Mouse (Mus musculus) liver, adult 2 months (tissue): ENCODE measurements around the gene 1520401A03Rik. TPM values are rescaled to one million over a fixed set of nuclear protein-coding genes. Genes with fewer than 3 reads are reported as not detected.
A peak's percentile ranks its signal among the peaks of the same experiment; 100 is the strongest.

Source experiments
- DNase-seq: peaks from one replicate; pipeline ENCODE4 v3.0.0-alpha.2; 2011; ENCODE audit warnings: low read depth, low spot score; ENCODE audit errors: extremely low read depth
- H3K27ac ChIP-seq: fragments of 200-500 bp; replicated peaks from 2 replicates; pipeline ENCODE4 v1.5.1; 2012; ENCODE audit warnings: low read depth, mild to moderate bottlenecking, control low read depth, inconsistent platforms, low read length; ENCODE audit not compliant: insufficient read depth
- H3K27me3 ChIP-seq: fragments of 200-500 bp; 2 replicates; pipeline ENCODE4 v1.6.1; 2012; ENCODE audit warnings: mild to moderate bottlenecking, moderate library complexity, low read length, inconsistent platforms; ENCODE audit not compliant: control insufficient read depth, insufficient read depth
- H3K36me3 ChIP-seq: fragments of 200-500 bp; 2 replicates; pipeline ENCODE4 v1.6.1; 2012; ENCODE audit warnings: low read length, inconsistent platforms; ENCODE audit not compliant: control insufficient read depth, insufficient read depth
- H3K4me1 ChIP-seq: fragments of 200-500 bp; 2 replicates; pipeline ENCODE4 v1.6.1; 2011; ENCODE audit warnings: low read length; ENCODE audit not compliant: control insufficient read depth, insufficient read depth
- H3K4me3 ChIP-seq: fragments of 200-500 bp; 2 replicates; pipeline ENCODE4 v1.5.1; 2011; ENCODE audit warnings: low read depth, mild to moderate bottlenecking, control low read depth, low read length, moderate library complexity; ENCODE audit not compliant: insufficient read depth
- H3K79me2 ChIP-seq: fragments of 200-500 bp; 2 replicates; pipeline ENCODE4 v1.6.1; 2012; ENCODE audit warnings: inconsistent platforms, mild to moderate bottlenecking, low read length, moderate library complexity; ENCODE audit not compliant: control insufficient read depth, insufficient read depth
- H3K9ac ChIP-seq: fragments of 200-500 bp; 2 replicates; pipeline ENCODE4 v1.6.1; 2012; ENCODE audit warnings: low read depth, mild to moderate bottlenecking, control low read depth, inconsistent platforms, low read length
- CTCF ChIP-seq: fragments of 200-500 bp; IDR thresholded peaks from 2 replicates; pipeline ENCODE4 v1.5.1; 2011; ENCODE audit warnings: low read depth, low read length, control low read depth
- POLR2A ChIP-seq: fragments of 200-500 bp; IDR thresholded peaks from 2 replicates; pipeline ENCODE4 v1.6.1; 2011; ENCODE audit warnings: low read length, control low read depth; ENCODE audit not compliant: insufficient read depth; ENCODE audit errors: extremely low read depth
- WGBS: fragments of 180-500 bp; shearing (Covaris S2); methylation state at CpG from one replicate; pipeline ENCODE4 v1.1.7; 2018; 5-methylcytosine and 5-hydroxymethylcytosine counted together
- polyA plus RNA-seq: library from polyadenylated mRNA; depleted of rRNA; stranded (reverse); fragments of >200 nt; gene quantifications from 2 replicates; pipeline ENCODE4 v1.2.3, GENCODE M21; 2012
- total RNA-seq: library from RNA; depleted of rRNA; stranded (reverse); fragments of >200 nt; gene quantifications from 2 replicates; pipeline ENCODE4 v1.2.3, GENCODE M21; 2014

1520401A03Rik gene
- total and polyA plus RNA-seq, 2 experiments = not detected

- Histone ChIP-seq H3K9ac (no peak overlapping the region), H3K4me1 (peaks cover 2% of the 10 kb centered on the region; the same call in 1 of the 2 replicates), H3K79me2 (no peaks in the 10 kb centered on the region), H3K4me3 (no peak overlapping the region), H3K27ac (no peak overlapping the region), H3K36me3 (no peaks in the 10 kb centered on the region), H3K27me3 (peaks cover 15% of the 10 kb centered on the region)
- DNase-seq = no peak
- 74% methylated on average over 2 of the region's 2 CpGs for WGBS
- TF ChIP-seq POLR2A (no peak), CTCF (no peak)
Measured at GRCm38 (mm10) chr17:23738836-23739201, 16.2 kb upstream of the 1520401A03Rik start.

GRCm38 (mm10) chr17:23737493-23738445 lies 15.2 kb upstream of the 1520401A03Rik start:
- Histone ChIP-seq H3K36me3 (no peaks in the 10 kb centered on the region), H3K4me1 (peaks cover 2% of the 10 kb centered on the region; the same call in 1 of the 2 replicates), H3K79me2 (no peaks in the 10 kb centered on the region), H3K4me3 (no peak overlapping the region), H3K27me3 (peaks cover 12% of the 10 kb centered on the region), H3K27ac (no peak overlapping the region), H3K9ac (no peak overlapping the region)
- WGBS = 94% methylated on average over 15 of the region's 15 CpGs
- no peak for DNase-seq
- TF ChIP-seq POLR2A = no peak
- TF ChIP-seq CTCF = 0 out of 2 replicates have a peak, but pooled peaks have one; percentile 1

- no peak for DNase-seq
- TF ChIP-seq POLR2A (no peak), CTCF (no peak)
- Histone ChIP-seq H3K9ac (no peak overlapping the region), H3K27ac (no peak overlapping the region), H3K4me1 (no peaks in the 10 kb centered on the region), H3K36me3 (no peaks in the 10 kb centered on the region), H3K27me3 (no peaks in the 10 kb centered on the region), H3K4me3 (no peak overlapping the region), H3K79me2 (no peaks in the 10 kb centered on the region)
- 10% methylated on average over 1 of the region's 1 CpGs for WGBS
Measured at GRCm38 (mm10) chr17:23734341-23734740, 11.8 kb upstream of the 1520401A03Rik start.

- TF ChIP-seq POLR2A = no peak
- no peak for TF ChIP-seq CTCF
- Histone ChIP-seq H3K27me3 (no peaks in the 10 kb centered on the region), H3K27ac (no peak overlapping the region), H3K9ac (no peak overlapping the region), H3K4me1 (0 out of 2 replicates have a peak, but pooled peaks cover 3% of the 10 kb centered on the region), H3K4me3 (no peak overlapping the region), H3K36me3 (no peaks in the 10 kb centered on the region), H3K79me2 (no peaks in the 10 kb centered on the region)
- DNase-seq = no peak
- 71% methylated on average over 1 of the region's 1 CpGs for whole genome bisulfite sequencing
Measured at GRCm38 (mm10) chr17:23730441-23730840, 7.9 kb upstream of the 1520401A03Rik start.

- Histone ChIP-seq H3K27me3 (no peaks in the 10 kb centered on the region), H3K27ac (no peak overlapping the region), H3K4me1 (0 out of 2 replicates have a peak, but pooled peaks cover 3% of the 10 kb centered on the region), H3K9ac (peak overlapping the region; percentile 75), H3K36me3 (no peaks in the 10 kb centered on the region), H3K79me2 (no peaks in the 10 kb centered on the region), H3K4me3 (peak overlapping the region; percentile 76)
- TF ChIP-seq POLR2A (no peak), CTCF (no peak)
- 1% methylated on average over 20 of the region's 20 CpGs for WGBS
- peak; percentile 33 for DNase-seq
Measured at GRCm38 (mm10) chr17:23726758-23727142, 4.2 kb upstream of the 1520401A03Rik start.
